Mouse (Mus musculus) hindbrain, embryonic 16.5 days (tissue): Measurements from ENCODE around the gene Nfkbie. TPM values are rescaled to one million over a fixed set of nuclear protein-coding genes. Genes with fewer than 3 reads are reported as not detected.

Experiments used
- ATAC-seq: fragments of 200-750 bp; cut with Nextera tagmentation; 2 replicates; pipeline ENCODE4 v1.8.0; 2017; ENCODE audit warnings: moderate TSS enrichment, moderate library complexity
- H3K27ac ChIP-seq: fragments of 300-500 bp; sonication (generic); 2 replicates; pipeline ENCODE4 v1.5.1; 2014; ENCODE audit warnings: low read depth, mild to moderate bottlenecking, control low read depth, low read length, moderate library complexity
- H3K27me3 ChIP-seq: fragments of 300-500 bp; sonication (generic); replicated peaks from 2 replicates; pipeline ENCODE4 v1.6.1; 2014; ENCODE audit warnings: low read length; ENCODE audit not compliant: control insufficient read depth, insufficient read depth
- H3K36me3 ChIP-seq: fragments of 300-500 bp; sonication (generic); 2 replicates; pipeline ENCODE4 v1.6.1; 2014; ENCODE audit warnings: mild to moderate bottlenecking, low read length, moderate library complexity, mixed read lengths; ENCODE audit not compliant: control insufficient read depth, insufficient read depth
- H3K4me1 ChIP-seq: fragments of 300-500 bp; sonication (generic); 2 replicates; pipeline ENCODE4 v1.6.1; 2014; ENCODE audit warnings: low read depth, low read length; ENCODE audit not compliant: control insufficient read depth, insufficient read depth
- H3K4me2 ChIP-seq: fragments of 300-500 bp; sonication (generic); 2 replicates; pipeline ENCODE4 v1.6.1; 2014; ENCODE audit warnings: mild to moderate bottlenecking, low read length, control low read depth, moderate library complexity
- H3K4me3 ChIP-seq: fragments of 300-500 bp; sonication (generic); 2 replicates; pipeline ENCODE4 v1.5.1; 2014; ENCODE audit warnings: mild to moderate bottlenecking, low read length, control low read depth, moderate library complexity
- H3K9ac ChIP-seq: fragments of 300-500 bp; sonication (generic); 2 replicates; pipeline ENCODE4 v1.6.1; 2014; ENCODE audit warnings: low read depth, mild to moderate bottlenecking, control low read depth, low read length, moderate library complexity
- H3K9me3 ChIP-seq: fragments of 300-500 bp; sonication (generic); 2 replicates; pipeline ENCODE4 v1.6.1; 2014; ENCODE audit warnings: mild to moderate bottlenecking, low read length, moderate library complexity; ENCODE audit not compliant: control insufficient read depth
- WGBS: fragments of 180-500 bp; shearing (Covaris S2); extraction: QIAGEN DNeasy Blood & Tissue Kit; methylation state at CpG from one replicate; pipeline ENCODE4 v1.1.7; 2014; 5-methylcytosine and 5-hydroxymethylcytosine counted together
- polyA plus RNA-seq: library from polyadenylated mRNA; unstranded; fragments of >200 nt; fragmentation: Nextera tagmentation; extraction: Ambion mirVana; gene quantifications from 2 replicates; pipeline ENCODE4 v1.2.1, GENCODE M21; 2015

Nfkbie gene
- polyA plus RNA-seq, 1 experiment from 2014 or later, result 6.8 TPM

GRCm38 (mm10) chr17:45589844-45590243, 34.3 kb downstream of the Nfkbie start:
- Histone ChIP-seq H3K4me1 (peaks cover 25% of the 10 kb centered on the region), H3K9me3 (no peaks in the 10 kb centered on the region), H3K9ac (no peak overlapping the region), H3K4me2 (no peak overlapping the region), H3K27ac (no peak overlapping the region), H3K27me3 (peaks cover 2% of the 10 kb centered on the region; the same call in 1 of the 2 replicates), H3K4me3 (no peak overlapping the region), H3K36me3 (no peaks in the 10 kb centered on the region)
- no peak for ATAC-seq
- 88% methylated on average over 8 of the region's 8 CpGs for WGBS

- Histone ChIP-seq H3K4me3 (no peak overlapping the region), H3K4me2 (no peak overlapping the region), H3K9ac (no peak overlapping the region), H3K27ac (no peak overlapping the region), H3K4me1 (peaks cover 22% of the 10 kb centered on the region), H3K27me3 (peaks cover 2% of the 10 kb centered on the region; the same call in 1 of the 2 replicates), H3K36me3 (no peaks in the 10 kb centered on the region), H3K9me3 (no peaks in the 10 kb centered on the region)
- WGBS, result 86% methylated on average over 6 of the region's 6 CpGs
- ATAC-seq, result no peak
Measured at GRCm38 (mm10) chr17:45590410-45590809, 34.9 kb downstream of the Nfkbie start.

GRCm38 (mm10) chr17:45591701-45592605, 36.5 kb downstream of the Nfkbie start:
- Histone ChIP-seq H3K36me3 (no peaks in the 10 kb centered on the region), H3K4me2 (peak overlapping the region; percentile 16), H3K4me1 (peaks cover 35% of the 10 kb centered on the region), H3K27ac (no peak overlapping the region), H3K9ac (peak overlapping the region; percentile 44; the same call in 1 of the 2 replicates), H3K9me3 (no peaks in the 10 kb centered on the region), H3K27me3 (peaks cover 2% of the 10 kb centered on the region; the same call in 1 of the 2 replicates), H3K4me3 (no peak overlapping the region)
- 42% methylated on average over 15 of the region's 16 CpGs for WGBS
- ATAC-seq, result no peak

- H3K9ac ChIP-seq, result peak overlapping the region; percentile 44; the same call in 1 of the 2 replicates
- H3K27ac ChIP-seq, result no peak overlapping the region
- H3K4me3 ChIP-seq, result no peak overlapping the region
- H3K36me3 ChIP-seq, result no peaks in the 10 kb centered on the region
- H3K4me1 ChIP-seq, result peaks cover 35% of the 10 kb centered on the region
- no peaks in the 10 kb centered on the region for H3K9me3 ChIP-seq
- no peak for ATAC-seq
- H3K4me2 ChIP-seq, result peak overlapping the region; percentile 16
- peaks cover 2% of the 10 kb centered on the region; the same call in 1 of the 2 replicates for H3K27me3 ChIP-seq
- 59% methylated on average over 8 of the region's 8 CpGs for WGBS
Measured at GRCm38 (mm10) chr17:45592606-45593431, 37.3 kb downstream of the Nfkbie start.

- Histone ChIP-seq H3K9me3 (no peaks in the 10 kb centered on the region), H3K4me3 (no peak overlapping the region), H3K4me2 (peak overlapping the region; percentile 81), H3K27me3 (peaks cover 2% of the 10 kb centered on the region; the same call in 1 of the 2 replicates), H3K9ac (no peak overlapping the region), H3K36me3 (no peaks in the 10 kb centered on the region), H3K27ac (no peak overlapping the region), H3K4me1 (peaks cover 35% of the 10 kb centered on the region)
- ATAC-seq, result no peak
- WGBS, result 29% methylated on average over 8 of the region's 8 CpGs
Measured at GRCm38 (mm10) chr17:45593479-45593878, 38.0 kb downstream of the Nfkbie start.

- Histone ChIP-seq H3K9ac (peak overlapping the region; percentile 69; the same call in 1 of the 2 replicates), H3K36me3 (no peaks in the 10 kb centered on the region), H3K9me3 (no peaks in the 10 kb centered on the region), H3K4me1 (peaks cover 37% of the 10 kb centered on the region), H3K4me3 (peak overlapping the region; percentile 56), H3K4me2 (peak overlapping the region; percentile 81), H3K27me3 (peaks cover 2% of the 10 kb centered on the region; the same call in 1 of the 2 replicates), H3K27ac (no peak overlapping the region; the same call in 1 of the 2 replicates)
- no peak for ATAC-seq
- WGBS, result 44% methylated on average over 8 of the region's 8 CpGs
Measured at GRCm38 (mm10) chr17:45594195-45594594, 38.7 kb downstream of the Nfkbie start.

- ATAC-seq, result peak; percentile 78
- WGBS, result 2% methylated on average over 56 of the region's 58 CpGs
- Histone ChIP-seq H3K27me3 (peaks cover 2% of the 10 kb centered on the region; the same call in 1 of the 2 replicates), H3K4me2 (peak overlapping the region; percentile 81), H3K9me3 (no peaks in the 10 kb centered on the region), H3K9ac (peak overlapping the region; percentile 69), H3K36me3 (no peaks in the 10 kb centered on the region), H3K27ac (peak overlapping the region; percentile 59; the same call in 1 of the 2 replicates), H3K4me1 (peaks cover 41% of the 10 kb centered on the region), H3K4me3 (peak overlapping the region; percentile 56)
Measured at GRCm38 (mm10) chr17:45594881-45595735, 39.6 kb downstream of the Nfkbie start.

- Histone ChIP-seq H3K27ac (peak overlapping the region; percentile 65), H3K27me3 (peaks cover 6% of the 10 kb centered on the region)
- WGBS, result 5% methylated on average over 23 of the region's 23 CpGs
Measured at GRCm38 (mm10) chr17:45595736-45596390, 40.4 kb downstream of the Nfkbie start.

More at GRCm38 (mm10) chr17:45595736-45596390, 40.4 kb downstream of the Nfkbie start:
- Histone ChIP-seq H3K4me1 (peaks cover 41% of the 10 kb centered on the region), H3K9ac (peak overlapping the region; percentile 69), H3K4me3 (peak overlapping the region; percentile 56), H3K9me3 (no peaks in the 10 kb centered on the region), H3K36me3 (no peaks in the 10 kb centered on the region), H3K4me2 (peak overlapping the region; percentile 81)
- peak; percentile 28 for ATAC-seq
